Mouse (Mus musculus): ENCODE results near the gene Rai1.
A peak's percentile ranks its signal among the peaks of the same experiment; 100 is the strongest.

The Rai1 gene

DNA sequence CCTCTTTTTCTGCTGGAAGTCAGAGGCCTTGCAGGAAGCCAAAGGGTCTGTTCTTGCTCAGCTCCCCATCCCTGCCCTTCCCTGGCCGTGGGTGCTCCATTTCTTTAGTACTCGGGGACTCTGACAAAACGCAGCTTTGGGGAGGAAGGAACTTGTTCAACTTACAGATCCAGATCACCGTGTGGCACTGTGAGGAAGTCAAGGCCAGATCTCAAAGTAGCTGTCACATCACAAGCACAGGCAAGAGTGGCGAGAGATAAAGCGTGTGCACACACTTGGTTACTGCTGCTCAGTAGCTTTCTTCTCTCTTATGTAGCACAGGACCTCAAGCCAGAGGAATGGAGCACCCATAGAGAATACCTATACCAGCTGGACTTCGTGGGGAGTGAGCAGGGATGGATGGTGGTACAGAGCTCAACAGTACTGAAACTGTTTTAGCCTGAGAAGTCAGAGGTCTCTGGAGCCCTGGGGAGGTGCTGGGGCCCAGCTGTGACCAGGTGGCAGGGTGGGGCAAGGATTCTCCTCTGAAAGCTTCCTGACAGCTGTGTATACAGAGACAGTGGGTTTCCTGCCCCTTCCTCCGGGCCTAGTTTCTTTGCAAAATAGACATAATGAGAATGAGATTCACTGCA, 5.1 kb upstream of the Rai1 start:
- no peak for DNase-seq

DNA sequence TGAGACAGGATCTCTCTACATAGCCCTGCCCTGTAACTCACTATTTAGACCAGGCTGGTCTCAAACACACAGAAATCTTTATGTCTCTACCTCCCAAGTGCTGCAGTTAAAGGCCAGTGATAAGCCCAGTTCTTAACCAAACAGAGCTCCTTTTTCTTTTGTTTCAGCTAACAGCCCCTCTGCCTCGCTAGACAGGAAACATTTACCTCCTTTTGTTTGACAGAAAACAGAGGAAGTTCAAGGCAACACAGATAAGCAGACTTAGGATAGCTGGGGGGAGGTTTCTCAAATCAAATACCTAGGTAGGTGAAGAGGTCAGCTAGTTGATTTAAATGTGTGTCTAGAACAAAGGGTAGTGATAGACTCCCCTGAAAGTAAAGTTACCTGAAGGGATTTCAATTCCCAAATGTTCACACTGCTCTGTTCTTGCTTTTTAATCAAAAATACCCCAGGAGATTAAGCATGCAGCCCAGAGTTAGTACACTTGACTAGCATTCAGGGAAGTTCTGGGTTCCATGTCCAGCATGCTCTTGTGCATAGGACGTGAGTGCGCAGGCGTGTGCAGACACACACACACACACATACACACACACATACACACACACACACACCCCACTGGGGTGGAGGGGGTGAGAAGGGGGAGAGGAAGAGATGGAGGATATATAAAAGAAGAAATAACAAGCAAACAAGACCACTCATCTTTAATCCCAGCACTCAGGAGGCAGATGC, 3.8 kb upstream of the Rai1 start:
- no peak for DNase-seq

DNA sequence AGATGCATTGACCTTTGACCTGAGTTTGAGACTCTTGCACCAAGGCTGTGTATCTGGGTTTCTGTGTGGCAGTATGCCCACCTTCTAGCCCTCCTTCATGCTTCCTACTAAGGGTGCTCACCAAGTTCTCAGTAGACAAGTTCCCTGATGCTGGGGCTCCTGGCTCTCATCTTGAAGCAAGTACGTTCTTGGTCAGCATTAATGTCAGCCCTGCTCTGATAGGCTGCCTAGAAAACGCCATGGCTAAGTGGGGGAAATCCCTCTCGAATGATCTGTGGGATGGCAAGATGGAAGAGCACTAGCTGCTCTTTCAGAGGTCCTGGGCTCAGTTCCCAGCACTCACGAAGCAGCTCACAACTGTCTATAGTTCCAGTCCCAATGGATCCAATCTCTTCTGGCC, 2.8 kb upstream of the Rai1 start:
- DNase-seq, result no peak

DNA sequence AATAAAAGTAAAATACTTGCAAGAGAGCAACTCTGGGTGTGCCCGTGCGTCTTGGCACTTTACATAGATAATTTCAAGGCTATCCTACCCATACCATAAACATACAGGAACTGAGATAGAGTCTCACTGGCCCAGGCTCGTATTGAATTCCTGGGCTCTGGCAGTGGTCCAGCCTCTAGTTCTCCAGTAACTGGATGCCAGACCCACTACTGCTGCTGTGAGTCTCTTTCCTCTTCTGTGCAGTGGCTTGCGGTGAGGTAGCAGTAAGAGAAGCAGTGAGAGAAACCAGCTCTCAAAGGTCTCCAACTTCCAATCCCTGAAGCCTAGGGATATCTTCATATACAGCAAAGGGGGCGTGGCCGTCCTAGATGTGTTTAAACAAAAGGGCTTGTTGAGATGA, 2.1 kb upstream of the Rai1 start:
- DNase-seq, result no peak

DNA sequence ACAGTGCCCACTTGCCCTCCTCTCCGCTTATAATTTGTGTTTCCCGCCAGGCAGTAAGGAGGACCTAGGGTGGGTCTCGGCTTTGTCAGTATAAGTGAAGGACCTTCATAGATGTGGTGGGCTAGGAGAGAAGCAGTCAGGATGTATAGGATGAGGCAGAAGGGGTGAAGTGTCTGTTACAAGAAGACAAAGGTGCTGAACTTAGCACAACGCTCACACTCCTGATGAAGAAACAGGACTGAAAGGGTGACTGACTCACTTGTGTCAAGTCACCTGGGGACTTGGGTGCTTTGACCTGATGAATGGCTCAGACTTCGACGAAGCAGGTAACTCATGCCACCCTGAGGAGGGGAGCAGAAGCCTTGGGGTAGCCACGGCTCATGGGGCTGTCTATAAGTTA, 1.2 kb upstream of the Rai1 start:
- no peak for DNase-seq

DNA sequence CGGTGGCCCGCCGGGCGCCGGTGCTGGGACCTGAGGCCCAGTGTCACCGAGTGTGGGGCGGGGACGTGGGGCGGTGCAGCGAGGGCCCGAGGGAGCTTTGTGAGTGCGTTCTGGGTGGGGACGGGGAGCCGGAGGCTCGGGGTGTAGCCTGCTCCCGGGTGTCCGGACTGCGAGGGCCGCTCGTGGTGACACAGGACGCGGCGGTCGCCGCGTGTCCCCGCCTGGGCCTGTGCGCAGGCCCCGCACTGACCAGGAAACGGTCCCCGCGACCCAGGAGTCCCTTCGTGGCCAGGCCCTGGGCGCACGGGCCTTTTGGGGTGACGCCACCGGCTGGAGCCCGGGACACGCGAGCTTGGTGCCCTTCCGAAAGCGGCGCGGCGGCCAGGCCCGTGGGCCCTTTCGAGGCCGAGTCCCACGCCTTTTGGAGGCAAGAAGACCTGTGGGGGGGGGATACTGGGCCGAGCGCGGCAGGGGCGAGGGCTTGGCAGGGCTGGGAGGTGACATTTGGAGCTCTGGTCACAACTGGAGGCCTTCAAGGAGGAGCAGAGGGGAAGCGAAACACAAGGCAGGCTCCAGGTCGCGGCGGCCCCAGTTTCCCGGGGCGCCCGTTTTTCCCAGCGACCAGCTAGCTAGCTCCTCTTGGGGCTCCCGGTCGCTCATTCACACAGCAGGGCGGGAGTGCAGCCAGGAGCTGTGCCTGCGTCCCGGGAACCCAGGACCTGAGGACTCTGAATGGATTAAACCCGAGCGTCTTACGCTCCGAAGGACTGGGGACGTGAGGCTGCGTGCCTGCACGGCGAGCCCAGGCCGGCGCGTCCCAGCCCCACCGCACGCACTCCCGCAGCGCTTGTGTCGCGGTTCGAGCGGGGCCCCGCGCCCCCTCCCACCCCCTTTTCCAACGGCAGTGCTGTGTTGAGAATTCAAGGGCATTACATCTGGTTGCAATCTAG, 1.1 kb downstream of the Rai1 start:
- peak; percentile 74 for DNase-seq

DNA sequence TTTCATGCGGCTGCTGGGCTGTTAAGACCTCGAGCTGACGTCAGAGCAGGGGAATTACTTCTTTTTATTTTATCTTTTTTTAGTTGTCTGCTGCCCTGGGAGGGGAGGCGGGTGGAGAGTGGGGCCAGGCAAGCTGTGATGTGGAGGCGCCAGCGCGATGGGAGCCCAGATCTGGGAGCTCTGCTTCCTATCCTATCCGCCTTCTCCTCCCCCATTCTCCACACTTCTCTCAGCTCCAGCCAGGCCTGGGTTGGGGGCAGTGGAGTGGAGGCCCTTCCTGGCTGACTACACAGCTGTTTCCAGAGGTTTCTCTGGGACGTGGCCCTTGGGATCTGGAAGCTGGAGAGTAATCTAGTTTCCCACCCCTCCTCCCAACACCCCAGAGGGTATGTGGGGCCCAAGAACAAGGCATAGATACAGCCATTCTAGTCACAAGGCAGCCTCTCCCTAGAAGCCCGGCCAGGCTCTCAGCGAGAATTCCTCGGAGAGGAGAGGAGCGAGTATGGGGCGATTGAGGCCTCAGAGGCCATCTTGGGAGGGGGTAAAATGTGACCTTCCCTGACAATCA, 1.8 kb downstream of the Rai1 start:
- DNase-seq, result peak; percentile 64

DNA sequence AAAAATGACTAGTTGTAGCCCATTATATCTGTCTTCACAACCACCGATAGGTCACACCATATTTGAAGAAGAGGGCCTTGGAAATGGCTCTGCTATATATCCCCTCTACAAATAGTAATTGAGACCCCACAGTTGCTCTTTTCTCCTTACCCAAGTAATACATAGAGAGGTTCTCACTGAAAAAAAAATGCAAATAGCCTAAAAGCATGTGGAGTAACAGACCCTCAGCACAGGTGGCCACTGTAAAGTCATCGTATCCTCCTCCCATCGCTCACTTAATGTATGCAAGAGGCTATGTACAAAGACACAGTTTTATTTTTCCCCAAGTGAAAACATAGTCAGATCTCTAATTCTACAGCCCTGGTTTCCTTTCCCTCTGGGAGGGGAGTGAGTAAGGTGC, 2.6 kb downstream of the Rai1 start:
- DNase-seq, result no peak

DNA sequence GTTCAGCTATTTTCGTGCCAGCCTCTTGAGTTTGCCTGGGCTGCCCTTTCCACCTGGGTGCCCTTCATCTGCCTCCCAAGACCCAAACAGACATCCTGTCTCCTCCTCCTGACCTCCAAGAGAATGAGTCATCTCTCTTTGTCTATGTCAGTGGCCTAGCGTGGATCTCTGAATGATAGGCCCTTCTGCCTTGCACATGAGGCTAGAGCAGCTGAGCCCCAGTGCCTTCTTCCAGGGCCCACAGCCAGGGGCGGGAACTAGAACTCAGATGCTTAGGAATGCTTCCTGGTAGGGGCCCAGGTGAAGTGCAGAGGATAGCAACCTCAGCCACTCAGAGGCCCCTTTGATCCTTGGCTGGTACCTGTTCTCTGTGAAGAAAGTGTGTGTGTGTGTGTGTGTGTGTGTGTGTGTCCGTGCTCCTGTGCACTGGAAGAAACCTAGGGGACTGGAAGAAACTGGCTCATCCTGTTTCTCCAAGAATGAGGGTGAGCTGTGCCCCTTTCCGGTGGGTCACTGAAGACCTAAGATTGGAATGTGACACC, 3.9 kb downstream of the Rai1 start:
- no peak for DNase-seq

DNA sequence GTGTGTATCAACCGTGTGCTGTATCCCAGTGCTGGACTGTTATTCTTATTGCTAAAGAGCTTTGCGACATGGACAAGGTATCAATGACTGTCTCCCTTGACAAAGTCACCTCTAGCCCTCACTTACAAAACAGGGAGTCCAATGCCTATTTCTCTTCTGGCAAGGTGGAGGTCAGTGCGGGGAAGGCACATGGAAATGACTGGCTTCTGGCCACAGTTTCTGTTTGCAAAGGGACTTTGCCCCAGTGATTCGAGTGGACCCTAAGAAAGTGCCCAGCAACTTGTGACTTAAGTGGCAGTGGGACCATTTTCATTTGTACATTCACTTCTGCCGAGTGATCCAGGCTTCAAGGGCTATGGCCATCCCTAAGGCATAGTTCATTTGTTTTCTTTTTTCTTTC, 5.6 kb downstream of the Rai1 start:
- no peak for DNase-seq

DNA sequence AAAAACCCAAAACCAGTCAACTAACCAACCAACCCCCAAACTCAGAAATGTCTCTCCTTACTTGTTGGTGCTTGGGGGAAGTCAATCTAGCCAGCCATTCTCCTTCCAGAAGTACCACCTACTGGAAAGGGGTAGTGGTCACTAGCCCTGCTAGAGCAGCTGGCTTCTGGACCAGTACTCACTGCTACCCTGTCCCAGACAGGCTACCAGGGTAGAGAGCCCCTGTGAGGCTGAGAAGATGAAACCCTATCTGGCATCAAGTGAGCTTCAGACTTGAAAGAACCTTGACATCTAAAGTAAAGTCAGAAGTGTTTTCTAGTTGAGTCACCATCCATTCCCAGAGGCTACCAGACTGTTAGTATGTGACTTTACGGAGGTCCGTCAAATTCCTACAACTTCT, 6.8 kb downstream of the Rai1 start:
- no peak for DNase-seq

DNA sequence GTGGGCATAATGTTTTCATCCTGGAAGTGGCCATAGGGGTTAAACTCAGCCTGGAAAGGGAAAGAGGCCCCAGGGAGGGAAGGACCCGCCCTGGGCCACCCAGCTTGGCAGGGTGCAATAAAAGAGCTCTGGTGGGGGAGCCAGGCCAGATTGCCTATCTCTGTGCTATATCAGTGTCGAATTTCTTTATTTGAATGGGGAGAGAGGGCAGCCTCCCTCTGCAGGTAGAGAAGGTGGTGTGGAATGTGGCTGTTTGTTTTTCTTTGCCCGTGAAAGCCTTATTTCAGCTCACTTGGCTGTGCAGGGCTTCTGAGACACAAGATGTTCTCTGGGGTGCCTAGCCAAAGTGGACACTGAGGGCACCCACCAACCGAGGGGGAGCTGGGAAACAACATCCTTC, 8.8 kb downstream of the Rai1 start:
- DNase-seq, result no peak

DNA sequence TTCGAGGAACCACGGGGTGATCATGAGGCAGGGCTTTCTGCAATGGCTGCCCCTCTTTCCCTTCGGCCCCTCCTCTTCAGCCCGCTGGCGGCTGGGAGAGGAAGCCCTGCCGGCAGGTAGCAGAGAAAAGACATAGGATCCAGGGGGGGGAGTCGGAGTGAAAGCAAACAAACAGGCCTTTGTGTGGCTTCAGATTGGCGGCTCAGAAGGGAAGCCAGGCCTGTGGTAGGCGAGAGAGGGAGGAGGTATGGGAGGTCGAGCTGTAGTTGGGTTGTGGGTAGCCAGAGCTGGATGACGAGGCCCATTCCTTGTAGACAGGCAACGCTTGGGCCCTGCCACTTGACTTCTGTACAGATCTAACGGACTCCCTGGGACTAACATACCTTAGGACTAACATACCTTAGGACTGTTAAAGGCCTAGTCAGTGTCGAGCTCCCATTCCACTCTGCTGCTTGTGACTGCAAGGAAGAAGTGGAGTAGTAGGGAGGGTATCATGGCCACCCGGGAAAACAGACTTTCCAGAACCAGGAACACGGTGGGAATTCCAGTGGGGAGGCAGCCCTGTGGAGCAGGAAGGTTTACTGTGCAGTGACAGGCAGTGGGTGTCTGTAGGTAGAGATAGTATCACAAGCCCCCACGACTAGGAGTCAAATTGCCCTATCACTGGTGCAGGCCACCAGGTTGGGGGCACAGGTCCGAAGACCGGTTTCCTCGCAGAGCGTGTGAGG, 9.6 kb downstream of the Rai1 start:
- peak; percentile 49 for DNase-seq

DNA sequence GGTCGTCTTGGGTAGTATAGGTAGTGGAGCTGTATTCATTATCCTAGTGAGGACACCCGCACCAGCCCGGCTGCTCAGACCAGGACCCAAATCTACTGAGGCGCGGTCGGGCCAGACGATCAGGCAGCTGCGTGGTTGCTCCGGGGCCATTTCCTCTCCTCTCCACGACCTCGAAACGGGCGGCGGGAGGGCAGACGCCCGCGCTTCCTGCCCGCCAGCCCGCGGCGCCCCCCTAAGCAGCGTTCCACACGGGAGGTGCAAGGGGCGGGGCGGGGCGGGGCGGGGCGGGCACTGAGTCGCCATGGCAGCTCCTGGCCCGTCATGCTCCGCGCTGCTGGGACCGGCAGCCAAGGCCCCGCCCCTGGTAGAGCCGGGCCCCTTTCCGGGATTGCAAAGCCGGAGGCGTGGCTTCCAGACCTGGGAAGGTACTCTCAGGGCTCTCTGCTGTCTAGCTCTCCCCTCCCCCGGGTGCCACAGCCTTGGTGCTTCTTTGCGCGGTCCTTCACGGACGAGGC, 10.3 kb downstream of the Rai1 start:
- peak; percentile 94 for DNase-seq

DNA sequence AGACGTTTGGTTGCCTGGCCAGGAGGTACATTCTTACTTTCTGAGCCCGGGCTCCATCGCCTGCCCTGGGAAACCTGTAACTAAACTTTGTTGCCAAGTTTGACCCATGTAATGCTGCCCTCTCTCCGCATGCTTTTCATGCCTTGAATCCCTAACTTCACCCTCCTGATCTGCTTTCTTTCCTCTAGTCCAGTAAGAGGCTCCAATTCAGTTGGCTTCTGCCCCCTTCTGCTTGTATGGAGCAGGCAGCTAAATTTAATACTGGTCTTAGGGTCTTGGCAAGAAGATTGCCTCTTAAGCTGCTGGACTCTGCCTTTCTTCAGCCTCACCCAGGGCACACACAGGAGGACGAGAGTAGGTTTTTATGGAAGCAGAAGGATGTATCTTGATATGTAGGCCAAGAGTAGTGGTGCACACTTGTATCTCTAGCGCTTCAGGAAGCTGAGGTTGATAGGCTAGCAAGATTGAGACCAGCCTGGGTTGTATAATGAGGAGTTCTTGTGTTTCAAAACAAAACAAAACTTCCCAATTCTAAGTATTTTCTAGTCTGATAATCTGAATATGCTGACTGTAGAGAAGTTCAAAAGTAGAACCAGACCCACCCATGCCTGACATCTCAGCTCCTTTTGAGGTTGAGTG, 10.9 kb downstream of the Rai1 start:
- DNase-seq, result no peak

DNA sequence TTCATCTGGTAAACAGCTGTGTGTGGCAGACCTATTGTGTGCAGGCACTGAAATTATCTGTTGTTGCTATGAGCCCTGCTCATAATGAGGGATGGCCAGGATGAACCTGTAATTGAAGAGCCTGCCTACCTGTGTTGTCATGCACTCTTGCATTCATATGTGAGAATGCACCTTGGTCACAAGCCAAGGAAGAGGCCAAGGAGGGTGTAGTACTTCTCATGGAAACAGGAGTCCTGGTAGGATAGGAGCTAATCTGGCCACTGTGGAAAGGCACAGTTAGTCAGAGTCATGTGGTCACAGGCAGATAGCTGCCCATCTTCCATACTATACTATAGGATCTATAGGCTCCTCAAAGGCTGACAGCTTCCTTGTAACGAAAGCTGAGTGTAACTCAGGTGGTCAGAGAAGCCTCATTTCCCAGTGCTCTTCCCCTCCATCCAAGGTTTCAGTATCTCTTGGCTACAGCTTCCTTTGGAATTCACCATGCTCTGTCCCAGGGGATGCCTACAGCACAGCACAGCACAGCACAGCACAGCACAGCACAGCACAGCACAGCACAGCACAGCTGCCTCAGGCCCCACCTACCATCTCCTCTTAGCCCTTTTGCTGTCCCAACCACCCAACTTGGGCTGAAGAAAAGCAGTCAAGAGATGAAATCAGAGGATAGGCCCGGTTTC, 15.9 kb downstream of the Rai1 start:
- no peak for DNase-seq

DNA sequence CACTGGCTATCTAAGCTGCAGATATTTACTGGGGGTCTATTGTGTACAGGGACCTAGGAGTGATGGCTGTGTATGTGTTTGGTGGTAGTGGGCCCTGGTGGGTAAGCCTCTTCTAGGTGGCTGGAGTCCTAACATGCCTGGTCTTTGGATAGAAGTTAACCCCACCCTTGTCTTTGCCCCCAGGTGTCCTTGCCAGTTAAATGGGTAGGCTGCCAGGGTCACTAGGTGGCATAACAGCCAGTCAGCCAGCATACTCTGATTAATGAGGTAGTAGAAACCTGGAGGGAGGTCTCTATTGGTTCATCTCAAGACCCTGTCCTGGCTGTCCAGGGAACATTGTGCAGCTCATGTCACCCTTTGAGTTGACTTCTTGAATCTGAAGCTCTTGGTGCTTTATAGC, 17.8 kb downstream of the Rai1 start:
- DNase-seq, result no peak

DNA sequence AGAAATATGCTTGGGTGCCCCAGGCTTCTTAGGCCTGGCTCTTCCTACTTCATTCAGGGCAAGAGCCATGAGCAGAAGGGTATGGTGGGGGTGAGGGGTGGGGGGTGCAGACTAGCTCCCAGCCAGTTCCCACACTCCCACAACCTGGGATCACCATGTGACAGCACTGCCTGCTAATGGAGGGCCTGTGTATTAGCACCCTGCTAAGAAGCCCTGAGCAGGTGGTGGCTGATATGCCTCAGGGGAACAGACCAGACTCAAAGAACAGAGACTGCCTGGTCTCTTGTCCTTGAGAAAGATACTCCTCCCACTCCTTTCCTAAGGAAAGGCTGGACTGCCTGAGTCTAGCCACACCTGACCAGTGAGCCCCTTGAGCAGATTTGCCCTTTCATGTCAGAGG, 22.2 kb downstream of the Rai1 start:
- DNase-seq, result no peak

DNA sequence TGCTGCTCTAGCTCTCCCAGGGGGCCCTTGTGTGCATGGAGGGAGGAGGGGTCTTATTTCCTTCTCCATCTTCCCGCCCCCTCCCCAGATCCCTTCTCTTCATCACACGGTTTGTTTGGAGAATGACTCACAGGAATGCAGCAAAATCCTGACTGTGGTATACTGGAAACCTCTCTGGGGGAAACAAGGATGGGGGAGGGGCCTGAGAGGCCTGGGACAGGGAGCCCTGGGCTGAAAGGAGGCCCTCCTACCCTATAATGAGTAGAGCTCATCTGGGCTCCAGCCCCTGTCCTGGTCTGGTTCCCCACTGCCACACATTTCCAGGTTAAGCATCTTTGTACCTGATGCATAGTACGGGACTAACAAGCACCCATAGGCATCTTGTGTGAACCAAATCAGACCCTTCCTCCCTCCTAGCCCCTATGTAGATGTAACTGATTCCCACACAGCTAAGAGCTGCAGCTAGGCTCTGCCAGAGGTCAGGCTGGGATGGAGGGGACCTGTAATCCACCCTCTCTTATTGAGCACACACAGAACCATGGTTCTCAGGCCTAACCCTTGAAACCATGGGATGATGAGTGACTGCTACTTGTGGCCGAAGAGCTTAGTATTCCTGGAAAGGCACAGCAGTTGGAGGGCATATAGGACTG, 23.2 kb downstream of the Rai1 start:
- no peak for DNase-seq

DNA sequence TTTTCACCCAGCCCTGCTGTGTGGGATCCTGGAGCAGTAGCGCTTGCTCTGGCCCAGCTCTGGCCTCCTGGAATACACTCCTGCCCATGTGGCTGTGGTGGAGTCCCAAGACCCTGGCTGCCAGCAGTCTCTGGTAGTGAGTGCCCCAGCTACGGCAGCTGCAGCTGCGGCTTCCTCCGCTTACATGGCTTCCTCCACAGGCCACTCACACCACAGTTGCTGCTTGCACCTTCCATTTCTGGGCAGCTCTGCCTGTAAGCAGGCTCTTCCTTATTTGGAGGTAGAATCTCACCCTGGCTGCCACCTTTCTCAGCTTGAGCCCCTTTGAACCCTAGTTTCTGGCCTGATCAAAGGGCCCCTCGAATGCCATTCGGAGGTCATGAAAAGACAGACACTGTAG, 25.7 kb downstream of the Rai1 start:
- no peak for DNase-seq

DNA sequence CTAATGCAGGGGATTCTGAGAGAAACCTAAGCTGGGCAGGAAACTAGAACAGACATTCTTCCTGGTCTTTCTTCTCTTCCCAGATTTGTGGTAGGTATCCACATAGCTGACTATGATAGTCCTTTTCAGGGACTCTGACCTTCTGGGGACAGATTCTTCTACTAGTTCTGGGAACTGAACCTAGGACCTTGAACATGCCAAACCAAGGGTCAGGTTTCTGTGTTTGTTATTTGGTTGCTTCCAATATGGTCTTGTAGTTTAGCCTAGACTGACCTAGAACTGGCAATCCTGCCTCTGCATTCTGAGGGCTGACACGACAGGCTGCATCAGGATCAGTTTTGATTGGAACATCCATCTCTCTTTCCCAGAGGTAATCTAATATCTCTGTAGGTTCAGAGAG, 27.2 kb downstream of the Rai1 start:
- DNase-seq, result no peak

Measured in cerebellum, adult 9-11 months (tissue).